Mouse (Mus musculus): ENCODE measurements around the gene Rsph14.
A peak's percentile ranks its signal among the peaks of the same experiment; 100 is the strongest.

Gene Rsph14

GRCm38 (mm10) chr10:74931631-74932030, 100.8 kb downstream of the Rsph14 start:
- no peak for DNase-seq

DNA sequence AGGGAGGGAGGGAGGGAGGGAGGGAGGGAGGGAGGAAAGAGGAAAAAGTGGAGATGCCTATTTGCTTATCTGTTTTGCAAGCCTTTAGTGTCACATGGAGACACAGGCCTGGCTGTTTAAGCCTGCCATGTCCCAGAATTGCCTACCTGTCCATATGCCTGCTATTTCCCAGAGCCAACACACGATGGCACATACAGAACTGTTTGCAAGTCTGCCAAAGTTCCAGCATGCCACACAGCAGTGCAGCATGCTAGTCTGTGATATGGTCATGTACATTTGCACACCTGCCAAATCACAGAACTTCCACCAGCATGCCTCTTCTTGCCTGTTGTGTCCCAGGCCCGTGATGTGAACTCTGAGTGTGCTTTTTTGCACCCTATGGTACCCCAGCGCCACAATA, 101.8 kb downstream of the Rsph14 start:
- DNase-seq, result no peak

GRCm38 (mm10) chr10:74929578-74929977, 102.8 kb downstream of the Rsph14 start:
- no peak for DNase-seq

GRCm38 (mm10) chr10:74928276-74928675, 104.1 kb downstream of the Rsph14 start:
- DNase-seq, result no peak

- DNase-seq, result peak; percentile 82 to 88
These were observed 107.1 kb downstream of the Rsph14 start for GRCm38 (mm10) chr10:74925324-74925723.

- no peak for DNase-seq
These were observed 108.1 kb downstream of the Rsph14 start for GRCm38 (mm10) chr10:74924274-74924673.

GRCm38 (mm10) chr10:74922763-74923162, 109.6 kb downstream of the Rsph14 start:
- DNase-seq, result peak; percentile 76 to 77

DNA sequence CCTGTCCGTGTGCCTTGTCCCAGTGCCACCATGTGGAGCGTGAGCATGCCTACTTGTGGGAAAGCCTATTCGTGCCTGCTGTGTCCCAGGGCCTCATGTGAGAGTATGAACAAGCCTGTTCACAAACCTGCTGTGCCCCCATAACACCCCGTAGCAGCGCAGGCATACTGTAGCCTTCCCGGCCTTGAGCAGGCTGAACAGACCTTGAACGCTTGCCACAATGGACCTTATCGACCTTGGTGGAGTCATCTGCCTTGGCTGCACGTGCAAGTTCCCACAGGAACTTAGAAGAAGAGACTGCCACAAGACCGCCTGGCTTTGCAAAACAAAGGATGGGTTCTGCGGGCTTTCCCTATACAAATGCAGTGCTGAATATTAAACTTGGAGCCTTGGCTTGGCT, 110.8 kb downstream of the Rsph14 start:
- no peak for DNase-seq

DNA sequence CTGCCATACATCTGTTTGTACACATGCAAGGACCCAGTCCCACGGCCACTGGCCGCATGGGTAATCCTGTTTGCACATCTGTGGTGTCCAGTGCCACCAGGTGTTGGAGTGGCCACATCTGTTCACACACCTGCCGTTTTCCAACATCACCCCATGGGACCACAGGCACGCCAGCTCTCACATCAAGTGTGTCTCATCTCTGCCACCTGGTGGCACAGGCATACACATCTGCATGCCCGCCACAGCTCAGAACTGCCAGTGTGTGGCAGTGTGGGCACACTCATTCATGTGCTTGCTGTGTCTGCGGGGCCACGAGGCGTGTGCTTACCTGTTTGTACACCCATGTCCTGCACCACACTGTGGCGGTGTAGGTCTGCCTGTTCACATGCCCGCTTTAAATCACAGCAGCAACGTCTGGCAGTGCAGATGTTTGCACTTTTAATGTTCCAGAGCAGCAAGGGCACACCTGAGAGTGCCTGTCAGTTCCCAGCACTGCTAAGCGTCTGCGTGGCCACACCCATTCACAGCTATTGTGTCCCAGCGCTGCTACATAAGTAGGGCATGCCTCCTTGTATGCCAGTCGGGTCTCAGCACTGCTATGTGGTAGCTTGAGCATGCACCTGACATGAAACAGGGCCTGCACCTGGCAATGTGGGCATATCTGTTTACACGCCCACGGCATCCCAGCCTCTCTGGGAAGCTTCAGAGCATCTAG, 111.4 kb downstream of the Rsph14 start:
- peak in 1 of 2 experiments; percentile 39 for DNase-seq

- DNase-seq, result no peak
These were observed 113.1 kb downstream of the Rsph14 start for GRCm38 (mm10) chr10:74919277-74919676.

DNA sequence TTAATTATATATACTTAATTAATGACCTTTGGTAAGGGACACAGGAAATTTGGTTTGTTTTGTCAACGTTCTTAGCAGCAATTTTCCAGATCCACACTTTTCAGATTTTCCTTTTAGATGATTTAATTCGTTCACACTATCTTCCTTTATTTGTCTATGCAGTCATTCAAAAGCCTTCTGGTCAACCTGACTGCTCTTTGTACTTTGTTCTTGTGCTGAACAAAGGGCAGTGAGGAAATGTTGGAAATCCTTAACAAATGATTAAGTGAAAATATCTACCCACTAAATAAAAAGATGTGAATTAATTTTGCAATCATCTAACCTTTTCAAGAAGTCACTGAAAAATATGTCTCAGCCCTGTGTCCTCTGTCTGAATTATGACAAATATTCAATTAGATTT, 124.0 kb downstream of the Rsph14 start:
- DNase-seq, result no peak

Measured in cerebellum, adult 18-20 months (tissue).